Mouse (Mus musculus) hindbrain, postnatal 0 days (tissue): ENCODE data around the gene Sncg. TPM values are rescaled to one million over a fixed set of nuclear protein-coding genes. Genes with fewer than 3 reads are reported as not detected.
A peak's percentile ranks its signal among the peaks of the same experiment; 100 is the strongest.

Experiments
- ATAC-seq: fragments of 200-750 bp; cut with Nextera tagmentation; 2 replicates; pipeline ENCODE4 v1.8.0; 2017; ENCODE audit warnings: mild to moderate bottlenecking, moderate TSS enrichment, moderate library complexity
- DNase-seq: peaks from one replicate; pipeline ENCODE4 v3.0.0-alpha.2; 2015; ENCODE audit warnings: low spot score
- H3K27ac ChIP-seq: fragments of 300-500 bp; sonication (generic); 2 replicates; pipeline ENCODE4 v1.5.1; 2014; ENCODE audit warnings: mild to moderate bottlenecking
- H3K27me3 ChIP-seq: fragments of 300-500 bp; sonication (generic); 2 replicates; pipeline ENCODE4 v1.6.1; 2014; ENCODE audit warnings: low read length, mixed read lengths; ENCODE audit not compliant: insufficient read depth
- H3K36me3 ChIP-seq: fragments of 300-500 bp; sonication (generic); 2 replicates; pipeline ENCODE4 v1.6.1; 2014; ENCODE audit warnings: low read length, mixed read lengths; ENCODE audit not compliant: insufficient read depth
- H3K4me1 ChIP-seq: fragments of 300-500 bp; sonication (generic); 2 replicates; pipeline ENCODE4 v1.6.1; 2014; ENCODE audit warnings: antibody characterized with exemption, low read length, mixed read lengths; ENCODE audit not compliant: insufficient read depth
- H3K4me2 ChIP-seq: fragments of 300-500 bp; sonication (generic); 2 replicates; pipeline ENCODE4 v1.6.1; 2014; ENCODE audit warnings: low read depth, mild to moderate bottlenecking, low read length, moderate library complexity, mixed read lengths
- H3K4me3 ChIP-seq: fragments of 300-500 bp; sonication (generic); 2 replicates; pipeline ENCODE4 v1.5.1; 2014; ENCODE audit warnings: low read length
- H3K9ac ChIP-seq: fragments of 300-500 bp; sonication (generic); replicated peaks from 2 replicates; pipeline ENCODE4 v1.6.1; 2014; ENCODE audit warnings: mild to moderate bottlenecking, low read length, moderate library complexity, mixed read lengths
- H3K9me3 ChIP-seq: fragments of 300-500 bp; sonication (generic); 2 replicates; pipeline ENCODE4 v1.6.1; 2016; ENCODE audit warnings: low read length, mixed read lengths
- CTCF ChIP-seq: IDR thresholded peaks from 2 replicates; pipeline ENCODE4 v1.5.1; 2016; ENCODE audit warnings: antibody characterized with exemption, control low read depth, low read depth
- WGBS: fragments of 180-500 bp; shearing (Covaris S2); extraction: QIAGEN DNeasy Blood & Tissue Kit; methylation state at CpG from one replicate; pipeline ENCODE4 v1.1.7; 2014; 5-methylcytosine and 5-hydroxymethylcytosine counted together
- polyA plus RNA-seq: library from polyadenylated mRNA; unstranded; fragments of >200 nt; fragmentation: Nextera tagmentation; extraction: Ambion mirVana; gene quantifications from 2 replicates; pipeline ENCODE4 v1.2.1, GENCODE M21; 2015
- total RNA-seq: library from RNA; depleted of rRNA; stranded (reverse); fragments of >200 nt; gene quantifications from 2 replicates; pipeline ENCODE4 v1.2.3, GENCODE M21; 2014

Gene Sncg
- total and polyA plus RNA-seq, 2 experiments from 2014 or later: 49.5 to 164 TPM

GRCm38 (mm10) chr14:34402871-34403270 is 28.3 kb upstream of the Sncg start:
- DNase-seq: no peak
- Histone ChIP-seq H3K27ac (no peak overlapping the region), H3K9ac (no peak overlapping the region), H3K4me1 (no peaks in the 10 kb centered on the region), H3K27me3 (no peaks in the 10 kb centered on the region), H3K4me2 (no peak overlapping the region), H3K9me3 (no peaks in the 10 kb centered on the region), H3K36me3 (0 out of 2 replicates have a peak, but pooled peaks cover 10% of the 10 kb centered on the region), H3K4me3 (no peak overlapping the region)
- ATAC-seq: no peak
- no peak for TF ChIP-seq CTCF
- 74% methylated on average over 8 of the region's 8 CpGs for WGBS

- Histone ChIP-seq H3K4me3 (no peak overlapping the region), H3K36me3 (0 out of 2 replicates have a peak, but pooled peaks cover 3% of the 10 kb centered on the region), H3K4me1 (no peaks in the 10 kb centered on the region), H3K4me2 (no peak overlapping the region), H3K9me3 (no peaks in the 10 kb centered on the region), H3K27me3 (no peaks in the 10 kb centered on the region), H3K9ac (no peak overlapping the region), H3K27ac (no peak overlapping the region)
- DNase-seq (peak; percentile 74), ATAC-seq (no peak)
- WGBS: 51% methylated on average over 6 of the region's 6 CpGs
- TF ChIP-seq CTCF: peak; percentile 92
Observed at GRCm38 (mm10) chr14:34401135-34401534, 26.5 kb upstream of the Sncg start.

GRCm38 (mm10) chr14:34400021-34400420 is 25.4 kb upstream of the Sncg start:
- H3K4me3 ChIP-seq: no peak overlapping the region
- H3K4me2 ChIP-seq: no peak overlapping the region
- no peak overlapping the region for H3K9ac ChIP-seq
- H3K36me3 ChIP-seq: 0 out of 2 replicates have a peak, but pooled peaks cover 3% of the 10 kb centered on the region
- DNase-seq (no peak), ATAC-seq (no peak)
- no peaks in the 10 kb centered on the region for H3K4me1 ChIP-seq
- H3K9me3 ChIP-seq: no peaks in the 10 kb centered on the region
- 89% methylated on average over 3 of the region's 3 CpGs for WGBS
- H3K27me3 ChIP-seq: no peaks in the 10 kb centered on the region
- no peak for TF ChIP-seq CTCF
- no peak overlapping the region for H3K27ac ChIP-seq

GRCm38 (mm10) chr14:34399301-34399700 is 24.7 kb upstream of the Sncg start:
- DNase-seq (no peak), ATAC-seq (no peak)
- H3K4me3 ChIP-seq: no peak overlapping the region
- H3K4me2 ChIP-seq: no peak overlapping the region
- no peaks in the 10 kb centered on the region for H3K9me3 ChIP-seq
- 95% methylated on average over 6 of the region's 6 CpGs for WGBS
- 0 out of 2 replicates have a peak, but pooled peaks cover 3% of the 10 kb centered on the region for H3K36me3 ChIP-seq
- H3K9ac ChIP-seq: no peak overlapping the region
- H3K4me1 ChIP-seq: no peaks in the 10 kb centered on the region
- no peaks in the 10 kb centered on the region for H3K27me3 ChIP-seq
- no peak overlapping the region for H3K27ac ChIP-seq
- no peak for TF ChIP-seq CTCF

- WGBS: 89% methylated on average over 21 of the region's 21 CpGs
- no peak overlapping the region for H3K4me3 ChIP-seq
- H3K4me2 ChIP-seq: no peak overlapping the region
- no peak overlapping the region for H3K9ac ChIP-seq
- no peak for TF ChIP-seq CTCF
- no peaks in the 10 kb centered on the region for H3K9me3 ChIP-seq
- H3K27ac ChIP-seq: no peak overlapping the region
- no peaks in the 10 kb centered on the region for H3K27me3 ChIP-seq
- no peak for DNase-seq
- no peak for ATAC-seq
- no peaks in the 10 kb centered on the region for H3K4me1 ChIP-seq
- 0 out of 2 replicates have a peak, but pooled peaks cover 3% of the 10 kb centered on the region for H3K36me3 ChIP-seq
Observed at GRCm38 (mm10) chr14:34398901-34399300, 24.3 kb upstream of the Sncg start.

- no peak for TF ChIP-seq CTCF
- Histone ChIP-seq H3K9me3 (no peaks in the 10 kb centered on the region), H3K4me2 (no peak overlapping the region), H3K9ac (no peak overlapping the region), H3K27me3 (no peaks in the 10 kb centered on the region), H3K27ac (no peak overlapping the region), H3K4me3 (no peak overlapping the region), H3K36me3 (no peaks in the 10 kb centered on the region), H3K4me1 (no peaks in the 10 kb centered on the region)
- DNase-seq (no peak), ATAC-seq (no peak)
- 84% methylated on average over 5 of the region's 5 CpGs for WGBS
Observed at GRCm38 (mm10) chr14:34397871-34398270, 23.3 kb upstream of the Sncg start.

GRCm38 (mm10) chr14:34393295-34393694 is 18.7 kb upstream of the Sncg start:
- DNase-seq: no peak
- 41% methylated on average over 4 of the region's 4 CpGs for WGBS
- Histone ChIP-seq H3K27me3 (no peaks in the 10 kb centered on the region), H3K9me3 (no peaks in the 10 kb centered on the region), H3K4me3 (no peak overlapping the region), H3K4me1 (no peaks in the 10 kb centered on the region), H3K27ac (no peak overlapping the region), H3K36me3 (no peaks in the 10 kb centered on the region), H3K4me2 (no peak overlapping the region), H3K9ac (no peak overlapping the region)
- ATAC-seq: no peak
- TF ChIP-seq CTCF: no peak
